Mouse (Mus musculus) lung, embryonic 14.5 days (tissue): ENCODE results near the gene Fam155a. TPM values are rescaled to one million over a fixed set of nuclear protein-coding genes. Genes with fewer than 3 reads are reported as not detected.
"Not testable (repeated sequence)": the region's sequence is repeated elsewhere in the genome, so short reads cannot be mapped to it uniquely, and the experiment has no call there.

ENCODE experiments used
- ATAC-seq: fragments of 200-750 bp; cut with Nextera tagmentation; 2 replicates; pipeline ENCODE4 v1.8.0; 2017; ENCODE audit warnings: mild to moderate bottlenecking, moderate TSS enrichment, moderate library complexity; ENCODE audit not compliant: insufficient read depth
- DNase-seq: peaks from one replicate; pipeline ENCODE4 v3.0.0-alpha.2; 2015
- H3K27ac ChIP-seq: fragments of 300-500 bp; sonication (generic); 2 replicates; pipeline ENCODE4 v1.5.1; 2014; ENCODE audit warnings: low read depth, mild to moderate bottlenecking, moderate library complexity
- H3K27me3 ChIP-seq: fragments of 300-500 bp; sonication (generic); 2 replicates; pipeline ENCODE4 v1.6.1; 2014; ENCODE audit warnings: low read length, control low read depth; ENCODE audit not compliant: insufficient read depth
- H3K36me3 ChIP-seq: fragments of 300-500 bp; sonication (generic); 2 replicates; pipeline ENCODE4 v1.6.1; 2014; ENCODE audit warnings: control low read depth; ENCODE audit not compliant: insufficient read depth
- H3K4me1 ChIP-seq: fragments of 300-500 bp; sonication (generic); 2 replicates; pipeline ENCODE4 v1.6.1; 2014; ENCODE audit warnings: antibody characterized with exemption, control low read depth; ENCODE audit not compliant: insufficient read depth
- H3K4me2 ChIP-seq: fragments of 300-500 bp; sonication (generic); 2 replicates; pipeline ENCODE4 v1.6.1; 2014; ENCODE audit warnings: mild to moderate bottlenecking
- H3K4me3 ChIP-seq: fragments of 300-500 bp; sonication (generic); 2 replicates; pipeline ENCODE4 v1.5.1; 2014; ENCODE audit warnings: low read depth, low read length
- H3K9ac ChIP-seq: fragments of 300-500 bp; sonication (generic); 2 replicates; pipeline ENCODE4 v1.6.1; 2014
- H3K9me3 ChIP-seq: fragments of 300-500 bp; sonication (generic); 2 replicates; pipeline ENCODE4 v1.6.1; 2016; ENCODE audit warnings: low read depth, low read length, control low read depth
- CTCF ChIP-seq: IDR thresholded peaks from 2 replicates; pipeline ENCODE4 v1.5.1; 2016; ENCODE audit warnings: antibody characterized with exemption, low read depth
- WGBS: fragments of 180-500 bp; shearing (Covaris S2); extraction: QIAGEN DNeasy Blood & Tissue Kit; methylation state at CpG from one replicate; pipeline ENCODE4 v1.1.7; 2014; 5-methylcytosine and 5-hydroxymethylcytosine counted together
- polyA plus RNA-seq: library from polyadenylated mRNA; unstranded; fragments of >200 nt; fragmentation: Nextera tagmentation; extraction: Ambion mirVana; gene quantifications from 2 replicates; pipeline ENCODE4 v1.2.1, GENCODE M21; 2014

Fam155a gene
- 0.16 and 0.26 TPM in 2 replicates for polyA plus RNA-seq

DNA sequence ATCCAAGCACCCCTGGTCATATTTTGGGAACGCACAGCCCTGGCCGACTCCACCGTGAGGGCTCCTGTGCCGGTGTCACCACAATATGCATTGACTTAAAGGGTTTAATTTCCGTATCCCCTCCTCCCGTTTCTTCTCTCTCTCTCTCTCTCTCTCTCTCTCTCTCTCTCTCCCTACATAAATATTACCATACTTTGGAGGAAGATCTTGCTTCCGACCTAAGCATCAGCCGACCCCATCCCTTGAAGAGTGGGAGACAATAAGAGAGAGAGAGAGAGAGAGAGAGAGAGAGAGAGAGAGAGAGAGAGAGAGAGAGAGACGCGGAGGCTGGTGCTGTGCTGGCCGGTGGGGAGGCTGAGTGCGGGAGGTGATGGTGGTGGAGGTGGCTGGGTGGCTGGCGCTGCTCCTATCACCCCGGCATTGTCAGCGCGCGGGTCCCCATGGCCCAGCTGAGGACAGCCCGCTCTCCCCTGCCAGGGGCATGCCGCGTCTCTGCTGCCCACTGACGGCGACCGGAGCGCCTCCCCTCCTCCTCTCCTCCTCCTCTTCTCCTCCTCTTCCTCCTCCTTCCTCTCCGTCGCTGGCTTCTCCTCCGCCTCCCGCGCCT lies at the start of gene Fam155a:
Gene Fam155a, minus strand, starts transcription at position 163 of the 607 bp plus-strand sequence.
- DNase-seq (no peak), ATAC-seq (peak; percentile 42; the same call in 1 of the 2 replicates)
- peak within 1 kb of the TSS; percentile 77 for H3K4me2 ChIP-seq
- under 1% methylated on average over 27 of the region's 29 CpGs for WGBS
- H3K9ac ChIP-seq, result no peak within 1 kb of the TSS
- H3K9me3 ChIP-seq, result no peaks in the 10 kb centered on the region
- no peaks in the 10 kb centered on the region for H3K36me3 ChIP-seq
- no peak for TF ChIP-seq CTCF
- peak within 1 kb of the TSS; percentile 44 for H3K4me3 ChIP-seq
- H3K27me3 ChIP-seq, result peaks cover 45% of the 10 kb centered on the region
- no peak within 1 kb of the TSS for H3K27ac ChIP-seq
- no peaks in the 10 kb centered on the region for H3K4me1 ChIP-seq

DNA sequence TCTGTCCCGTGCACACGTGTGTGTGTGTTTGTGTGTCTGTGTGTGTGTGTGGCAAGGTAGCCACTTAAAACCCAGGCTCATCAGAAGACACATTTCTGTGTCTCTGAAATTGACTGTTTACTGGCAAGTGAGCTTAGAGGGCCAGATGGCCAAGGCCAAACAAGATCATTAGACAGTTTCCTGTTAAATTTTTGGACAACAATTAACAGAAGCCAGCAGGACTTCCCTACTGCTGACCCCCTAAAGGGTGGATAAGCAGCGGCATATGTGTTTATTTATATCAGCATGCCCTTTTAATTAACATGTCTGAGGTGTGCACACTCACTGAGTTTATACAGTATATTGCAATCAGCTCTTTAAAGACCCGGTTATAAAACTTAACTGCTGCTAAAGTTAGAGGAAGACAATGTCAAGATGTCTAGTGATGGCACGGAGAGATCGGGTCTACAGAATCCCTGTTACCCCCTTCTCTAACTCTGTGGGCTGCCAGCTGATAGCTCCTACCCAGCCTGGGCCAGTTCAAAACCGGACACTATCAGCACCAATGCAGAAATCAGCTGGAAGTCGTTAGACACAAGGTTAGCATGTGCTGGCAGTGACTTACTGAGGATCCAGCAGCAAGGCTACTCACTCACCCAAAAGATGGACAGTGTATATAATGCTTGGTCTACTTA lies 42.4 kb upstream of the Fam155a start:
- no peak overlapping the region for H3K9ac ChIP-seq
- no peak for TF ChIP-seq CTCF
- H3K27me3 ChIP-seq, result no peaks in the 10 kb centered on the region
- H3K36me3 ChIP-seq, result no peaks in the 10 kb centered on the region
- H3K27ac ChIP-seq, result no peak overlapping the region
- ATAC-seq (no peak), DNase-seq (peak; percentile 13)
- H3K4me3 ChIP-seq, result no peak overlapping the region
- H3K4me2 ChIP-seq, result no peak overlapping the region
- H3K4me1 ChIP-seq, result no peaks in the 10 kb centered on the region
- H3K9me3 ChIP-seq, result no peaks in the 10 kb centered on the region
- 55% methylated on average over 8 of the region's 8 CpGs for WGBS

DNA sequence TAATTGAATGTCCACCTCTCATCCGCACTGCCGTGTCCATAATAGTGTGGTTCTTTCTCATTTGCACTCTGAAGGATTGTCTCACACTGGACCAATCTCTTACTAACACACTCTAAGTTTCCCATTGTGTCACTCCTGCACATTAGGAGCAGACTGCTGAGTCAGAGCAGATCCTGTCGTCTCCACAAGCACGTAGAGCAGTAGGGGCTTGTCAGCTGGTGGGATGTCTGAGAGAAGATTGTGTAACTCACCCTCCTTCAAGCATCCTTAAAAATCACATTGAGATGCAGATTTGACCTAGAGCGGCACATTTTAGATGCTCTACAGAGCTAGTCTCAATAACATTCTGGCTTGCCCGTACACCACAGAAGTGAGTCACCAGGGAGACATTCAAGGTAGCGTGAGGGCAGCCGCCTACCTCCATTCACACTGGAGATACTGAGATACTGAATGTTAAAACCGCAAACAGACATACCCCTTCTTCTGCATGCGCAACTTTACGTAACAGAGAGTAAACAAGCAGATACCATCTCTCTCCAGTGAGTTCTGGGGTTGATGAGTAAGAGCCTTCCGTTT lies 40.1 kb upstream of the Fam155a start:
- no peak for ATAC-seq
- Histone ChIP-seq H3K9ac (no peak overlapping the region), H3K36me3 (no peaks in the 10 kb centered on the region), H3K27me3 (no peaks in the 10 kb centered on the region), H3K4me2 (no peak overlapping the region), H3K4me3 (no peak overlapping the region), H3K9me3 (no peaks in the 10 kb centered on the region), H3K27ac (no peak overlapping the region), H3K4me1 (no peaks in the 10 kb centered on the region)
- 63% methylated on average over 12 of the region's 12 CpGs for WGBS
- DNase-seq, result no peak
- TF ChIP-seq CTCF, result no peak

DNA sequence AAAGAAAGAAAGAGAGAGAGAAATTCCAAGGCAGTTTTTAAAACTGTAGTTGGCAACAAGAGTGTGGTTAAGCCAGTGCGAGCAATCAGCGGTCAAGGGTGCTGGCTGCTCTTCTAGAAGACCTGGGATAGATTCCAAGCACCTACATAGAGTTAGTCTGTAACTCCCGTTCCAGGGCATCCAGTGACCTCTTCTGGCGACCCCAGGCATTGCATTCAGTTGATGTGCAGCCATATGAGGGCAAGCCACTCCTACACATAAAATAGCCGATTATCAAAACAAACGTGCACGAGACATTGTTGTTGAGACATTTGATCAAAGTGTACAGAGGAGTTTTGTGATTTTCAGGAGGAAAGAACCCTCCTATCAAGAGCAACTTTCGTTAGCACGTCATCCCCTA lies 37.6 kb upstream of the Fam155a start:
- 78% methylated on average over 9 of the region's 9 CpGs for WGBS
- H3K36me3 ChIP-seq, result no peaks in the 10 kb centered on the region
- no peaks in the 10 kb centered on the region for H3K9me3 ChIP-seq
- DNase-seq, result no peak
- no peak overlapping the region for H3K4me3 ChIP-seq
- H3K4me1 ChIP-seq, result no peaks in the 10 kb centered on the region
- no peak overlapping the region for H3K9ac ChIP-seq
- TF ChIP-seq CTCF, result no peak
- no peaks in the 10 kb centered on the region for H3K27me3 ChIP-seq
- no peak overlapping the region for H3K27ac ChIP-seq
- no peak for ATAC-seq
- no peak overlapping the region for H3K4me2 ChIP-seq

DNA sequence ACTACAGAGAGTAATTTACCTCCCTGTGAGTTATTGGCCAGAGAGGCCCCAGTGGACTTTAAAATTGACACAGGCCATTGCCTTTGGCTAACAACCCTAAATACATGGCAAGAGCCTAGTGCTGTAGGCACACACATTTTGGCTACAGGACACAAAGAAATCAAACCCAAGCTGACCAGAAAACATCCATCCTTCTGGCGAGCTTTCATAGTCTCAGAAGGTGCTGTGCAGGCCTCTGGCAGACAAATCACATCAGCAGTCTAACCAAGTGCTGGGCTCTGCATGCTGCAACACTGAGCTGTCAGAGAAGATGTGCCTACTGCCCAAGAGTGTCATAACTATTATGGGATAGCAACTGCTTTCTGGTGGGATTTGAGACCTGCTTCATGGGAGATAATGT lies 34.7 kb upstream of the Fam155a start:
- H3K36me3 ChIP-seq, result no peaks in the 10 kb centered on the region
- no peak overlapping the region for H3K4me2 ChIP-seq
- 85% methylated on average over 1 of the region's 1 CpGs for WGBS
- ATAC-seq (no peak), DNase-seq (no peak)
- H3K27me3 ChIP-seq, result no peaks in the 10 kb centered on the region
- H3K27ac ChIP-seq, result no peak overlapping the region
- no peak overlapping the region for H3K9ac ChIP-seq
- no peak overlapping the region for H3K4me3 ChIP-seq
- no peaks in the 10 kb centered on the region for H3K4me1 ChIP-seq
- H3K9me3 ChIP-seq, result no peaks in the 10 kb centered on the region
- no peak for TF ChIP-seq CTCF

DNA sequence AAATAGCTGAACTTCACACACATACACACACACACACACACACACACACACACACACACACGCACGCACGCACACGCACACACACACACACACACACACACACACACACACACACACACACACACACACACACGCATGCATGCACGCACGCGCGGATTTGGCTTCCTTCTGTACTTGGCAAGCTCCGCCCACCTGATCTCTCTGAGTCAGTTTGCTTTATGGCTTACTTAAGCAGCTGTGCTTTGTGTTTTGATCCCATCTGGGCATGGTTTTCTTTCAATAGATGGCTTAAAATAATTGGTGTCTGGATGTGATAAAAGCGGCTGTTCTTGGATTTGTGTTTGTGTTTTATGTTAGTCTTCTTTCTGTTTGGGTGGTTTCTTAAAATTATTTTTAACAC lies 29.4 kb upstream of the Fam155a start:
- H3K4me1 ChIP-seq, result not testable (repeated sequence)
- DNase-seq, result peak; percentile 6
- 67% methylated on average over 11 of the region's 11 CpGs for WGBS

DNA sequence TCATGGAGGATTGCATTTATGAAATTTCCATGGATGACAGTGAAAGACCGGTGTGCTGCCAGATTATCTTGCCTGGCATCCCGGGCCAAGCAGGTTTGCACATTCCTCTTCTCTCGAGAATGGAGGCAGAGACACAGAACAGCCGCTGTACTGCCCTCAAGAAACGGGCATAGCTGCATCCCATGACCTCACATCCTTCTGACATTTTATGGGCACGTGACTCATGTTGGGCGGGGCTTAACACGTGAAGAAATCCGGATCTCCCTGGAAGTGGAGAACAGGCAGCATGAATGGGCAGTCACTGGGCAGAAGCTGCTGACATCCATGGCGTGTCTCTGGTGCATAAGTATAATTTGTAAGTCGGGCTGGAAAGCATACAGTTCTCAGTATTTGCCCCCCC lies 29.0 kb upstream of the Fam155a start:
- Histone ChIP-seq H3K4me3 (no peak overlapping the region), H3K9ac (no peak overlapping the region), H3K27me3 (no peaks in the 10 kb centered on the region), H3K36me3 (no peaks in the 10 kb centered on the region), H3K27ac (no peak overlapping the region), H3K9me3 (no peaks in the 10 kb centered on the region), H3K4me1 (no peaks in the 10 kb centered on the region), H3K4me2 (no peak overlapping the region)
- ATAC-seq, result no peak
- DNase-seq, result no peak
- TF ChIP-seq CTCF, result no peak
- WGBS, result 79% methylated on average over 11 of the region's 11 CpGs

More for the DNA sequence above, 29.4 kb upstream of the Fam155a start:
- not testable (repeated sequence) for ATAC-seq, H3K9ac ChIP-seq, H3K36me3 ChIP-seq, H3K27ac ChIP-seq, H3K4me2 ChIP-seq, H3K27me3 ChIP-seq, H3K9me3 ChIP-seq, H3K4me3 ChIP-seq
